Mouse (Mus musculus): ENCODE results near the gene 4930535I16Rik. TPM values are rescaled to one million over a fixed set of nuclear protein-coding genes. Genes with fewer than 3 reads are reported as not detected.

Gene 4930535I16Rik
- total RNA-seq, 2 experiments from 2014 or later = not detected

DNA sequence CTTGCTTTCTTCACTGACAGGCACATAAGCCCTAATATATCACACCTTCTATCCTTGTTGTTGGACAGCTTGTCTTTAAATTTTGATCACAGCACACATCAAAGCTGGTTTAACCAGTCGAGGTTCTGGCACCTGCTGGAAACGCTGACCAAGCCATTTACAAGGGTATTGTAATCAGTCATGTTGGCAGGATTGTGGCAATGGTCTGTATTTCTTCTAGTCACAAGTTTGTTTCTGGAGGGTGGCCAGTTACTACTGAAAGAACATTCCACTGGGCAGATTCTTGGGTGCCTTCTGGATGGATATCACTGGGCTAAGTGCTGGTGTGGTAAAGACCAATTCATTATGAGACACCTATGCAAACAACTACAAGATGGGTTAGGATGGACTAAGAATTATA, 5.4 kb downstream of the 4930535I16Rik start:
- no peak for DNase-seq
- intact Hi-C loops (cut with DNase I) = loop anchor here (10.0 kb wide), 2 partner anchors 608 to 768 kb away; no protein-coding TSS in a partner anchor

DNA sequence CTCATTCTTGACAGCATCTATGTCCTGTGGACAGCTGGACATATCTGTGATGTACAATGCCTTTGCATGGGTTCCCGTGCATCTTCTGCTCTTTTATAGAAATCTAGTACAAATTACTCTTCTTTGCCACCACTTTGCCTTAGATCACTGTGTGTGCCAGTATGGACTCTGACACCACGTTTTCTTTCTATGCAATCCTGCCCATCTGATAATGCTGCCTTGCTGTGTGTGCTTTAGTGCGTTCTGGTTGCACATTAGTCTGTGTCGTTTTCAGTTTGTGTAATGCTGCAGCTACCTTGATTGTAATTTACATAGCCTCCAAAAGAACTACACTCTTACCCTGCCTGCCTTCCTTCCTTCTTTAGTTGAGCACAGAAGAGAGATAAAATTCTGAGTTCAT, 6.3 kb downstream of the 4930535I16Rik start:
- intact Hi-C loops (cut with DNase I) = loop anchor here (10.0 kb wide), 2 partner anchors 607 to 767 kb away; no protein-coding TSS in a partner anchor
- DNase-seq = no peak

GRCm38 (mm10) chr4:123905126-123905668, 12.6 kb downstream of the 4930535I16Rik start:
- intact Hi-C loops (cut with DNase I) = loop anchor here (5.0 kb wide), 1 partner anchor 493 kb away; no protein-coding TSS in a partner anchor
- DNase-seq = no peak

GRCm38 (mm10) chr4:123904333-123905125, 13.3 kb downstream of the 4930535I16Rik start, which contains the start of gene Mycbp:
Gene Mycbp (plus strand): TSS chr4:123904832.
- peak; percentile 99 to 100 for DNase-seq
- intact Hi-C loops (cut with DNase I) = loop anchor here (5.0 kb wide), 1 partner anchor 492 kb away; no protein-coding TSS in a partner anchor

DNA sequence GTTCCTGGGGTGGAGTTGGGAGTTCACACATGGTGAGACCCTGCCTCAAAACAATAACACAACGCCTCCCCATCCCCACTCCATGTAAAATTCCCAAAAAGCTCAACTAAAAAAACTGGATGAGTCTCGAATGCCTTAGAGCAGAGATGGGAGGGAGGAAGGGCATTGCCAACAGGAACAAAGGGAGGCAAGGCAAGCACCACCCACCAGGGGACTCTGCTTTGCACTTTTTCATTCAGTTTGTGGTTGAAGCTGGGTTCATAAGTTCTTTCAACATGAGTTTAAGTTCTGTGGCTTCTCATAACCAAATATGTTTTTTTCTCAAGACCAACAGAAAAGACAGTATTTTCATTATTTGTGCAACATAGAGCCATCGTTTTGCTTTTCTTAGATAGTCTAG, 14.4 kb downstream of the 4930535I16Rik start:
- DNase-seq = no peak
- intact Hi-C loops (cut with DNase I) = no loop called here

DNA sequence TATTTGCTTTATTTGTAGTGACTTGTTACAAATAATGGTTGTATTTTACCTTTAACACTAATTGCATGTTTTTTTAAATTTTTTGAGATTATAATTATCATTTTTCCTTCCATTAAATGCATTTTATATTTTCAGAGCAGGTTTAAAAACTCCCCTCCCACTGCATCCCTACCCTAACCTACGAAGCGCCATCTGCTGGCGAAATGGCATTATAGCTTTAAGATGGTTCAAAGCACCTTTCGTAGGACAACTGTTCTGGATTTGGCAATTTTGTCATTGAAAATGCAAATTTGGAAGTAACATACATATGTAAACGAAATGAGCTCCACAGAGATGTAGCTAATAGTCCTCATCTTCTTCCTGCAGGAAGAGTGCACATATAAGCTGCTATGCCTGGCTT, 19.1 kb downstream of the 4930535I16Rik start:
- DNase-seq = peak; percentile 46 to 47
- intact Hi-C loops (cut with DNase I) = loop anchor here (1.0 to 10.0 kb wide), 3 partner anchors 76 to 294 kb away; no protein-coding TSS in a partner anchor

GRCm38 (mm10) chr4:123894295-123894694, 23.5 kb downstream of the 4930535I16Rik start:
- no peak for DNase-seq
- intact Hi-C loops (cut with DNase I) = loop anchor here (10.0 kb wide), 1 partner anchor 289 kb away; no protein-coding TSS in a partner anchor

- intact Hi-C loops (cut with DNase I) = loop anchor here (10.0 kb wide), 1 partner anchor 289 kb away; no protein-coding TSS in a partner anchor
- DNase-seq = no peak
Observed at GRCm38 (mm10) chr4:123893726-123894125, 24.1 kb downstream of the 4930535I16Rik start.

Other genes with a start within 250 kb of the 4930535I16Rik start
- gene Macf1, start 233.7 kb downstream of the 4930535I16Rik start, total RNA-seq (2021) = 100 to 1,000 TPM; 228 to 240 TPM
- gene Ndufs5, start 199.8 kb downstream of the 4930535I16Rik start, total RNA-seq (2021) = 100 to 1,000 TPM; 432 to 469 TPM
- 10 to 100 TPM; 21.6 to 22.8 TPM for gene Akirin1, start 167.7 kb downstream of the 4930535I16Rik start, total RNA-seq (2021)
- gene Rhbdl2, start 130.1 kb downstream of the 4930535I16Rik start, total RNA-seq (2021) = not detected
- gene 4933427I04Rik, start 58.3 kb downstream of the 4930535I16Rik start, total RNA-seq (2021) = not detected
- gene Mycbp, start 13.2 kb downstream of the 4930535I16Rik start, total RNA-seq (2021) = 10 to 100 TPM; 23.0 to 25.6 TPM
- 10 to 100 TPM; 39.8 to 40.0 TPM for gene Rragc, start 576 bp downstream of the 4930535I16Rik start, total RNA-seq (2021)